Mouse (Mus musculus) midbrain, embryonic 13.5 days (tissue): ENCODE data around the gene Tshz3. TPM values are rescaled to one million over a fixed set of nuclear protein-coding genes. Genes with fewer than 3 reads are reported as not detected.

Source experiments
- ATAC-seq: fragments of 200-750 bp; cut with Nextera tagmentation; 2 replicates; pipeline ENCODE4 v1.8.0; 2017; ENCODE audit warnings: mild to moderate bottlenecking, moderate TSS enrichment, moderate library complexity
- H3K27ac ChIP-seq: fragments of 300-500 bp; sonication (generic); 2 replicates; pipeline ENCODE4 v1.5.1; 2015; ENCODE audit warnings: inconsistent platforms, mild to moderate bottlenecking, moderate library complexity
- H3K27me3 ChIP-seq: fragments of 300-500 bp; sonication (generic); 2 replicates; pipeline ENCODE4 v1.6.1; 2015; ENCODE audit warnings: mild to moderate bottlenecking, inconsistent platforms
- H3K36me3 ChIP-seq: fragments of 300-500 bp; sonication (generic); 2 replicates; pipeline ENCODE4 v1.6.1; 2015; ENCODE audit warnings: mild to moderate bottlenecking, inconsistent platforms
- H3K4me1 ChIP-seq: fragments of 300-500 bp; sonication (generic); replicated peaks from 2 replicates; pipeline ENCODE4 v1.6.1; 2015; ENCODE audit warnings: inconsistent platforms
- H3K4me2 ChIP-seq: fragments of 300-500 bp; sonication (generic); replicated peaks from 2 replicates; pipeline ENCODE4 v1.6.1; 2015; ENCODE audit warnings: moderate library complexity, mild to moderate bottlenecking, inconsistent platforms
- H3K4me3 ChIP-seq: fragments of 300-500 bp; sonication (generic); replicated peaks from 2 replicates; pipeline ENCODE4 v1.5.1; 2015; ENCODE audit warnings: mild to moderate bottlenecking, inconsistent platforms
- H3K9ac ChIP-seq: fragments of 300-500 bp; sonication (generic); replicated peaks from 2 replicates; pipeline ENCODE4 v1.6.1; 2015; ENCODE audit warnings: mild to moderate bottlenecking, inconsistent platforms
- H3K9me3 ChIP-seq: fragments of 300-500 bp; sonication (generic); 2 replicates; pipeline ENCODE4 v1.6.1; 2016; ENCODE audit warnings: mild to moderate bottlenecking, inconsistent platforms
- WGBS: fragments of 180-500 bp; shearing (Covaris S2); methylation state at CpG from one replicate; pipeline ENCODE4 v1.1.7; 2015; 5-methylcytosine and 5-hydroxymethylcytosine counted together
- polyA plus RNA-seq: library from polyadenylated mRNA; unstranded; fragments of >200 nt; fragmentation: Nextera tagmentation; extraction: Ambion mirVana; gene quantifications from 2 replicates; pipeline ENCODE4 v1.2.1, GENCODE M21; 2015

The Tshz3 gene
- polyA plus RNA-seq, 1 experiment from 2014 or later: 7.9 TPM

DNA sequence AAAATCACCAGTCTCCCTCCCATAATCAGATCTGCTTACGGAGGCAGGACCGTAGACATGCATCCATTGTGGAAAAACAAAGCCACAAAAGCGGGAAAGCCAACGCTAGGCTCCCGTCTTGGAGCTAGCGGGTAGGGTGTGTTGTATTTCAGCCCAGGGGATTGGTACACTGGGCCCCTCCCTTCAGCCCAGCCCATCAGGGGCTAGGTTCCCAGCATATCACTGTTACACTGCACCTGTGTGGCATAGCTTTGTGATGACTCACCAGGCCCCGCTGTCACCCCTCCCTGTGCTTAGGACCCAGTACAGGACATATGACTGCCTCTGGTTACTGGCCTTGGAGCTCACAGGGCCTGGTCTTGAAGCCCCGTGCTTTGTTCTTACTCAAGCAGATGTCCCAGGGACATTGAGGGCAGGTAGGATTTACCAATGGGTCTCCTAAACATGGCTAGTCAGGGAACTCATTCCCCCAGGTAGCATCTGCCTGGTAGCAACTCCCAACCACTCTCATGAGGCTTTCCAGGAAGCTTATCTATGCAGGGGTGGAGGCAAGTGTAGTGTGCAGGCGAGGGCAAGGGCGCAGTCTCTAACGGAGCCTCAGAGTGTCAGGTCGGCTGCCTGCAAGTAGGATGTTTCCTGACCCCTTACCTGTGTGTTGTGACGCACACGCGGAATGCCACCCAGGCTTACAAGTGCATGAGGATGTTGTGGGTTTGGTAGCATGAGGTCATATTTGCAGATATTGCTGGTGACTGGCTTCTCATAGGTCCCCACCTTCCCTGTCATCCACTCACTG, 98.7 kb downstream of the Tshz3 start:
- Histone ChIP-seq H3K4me2 (no peak overlapping the region), H3K9me3 (no peaks in the 10 kb centered on the region), H3K9ac (no peak overlapping the region), H3K36me3 (no peaks in the 10 kb centered on the region), H3K4me3 (no peak overlapping the region), H3K4me1 (no peaks in the 10 kb centered on the region), H3K27ac (no peak overlapping the region), H3K27me3 (no peaks in the 10 kb centered on the region)
- ATAC-seq: no peak
- WGBS: 83% methylated on average over 15 of the region's 15 CpGs
